ENCODE assay signal across 13 mouse cellular contexts in genomic region chr4:141572668-141573358, GRCm38 (mm10). TPM values are rescaled to one million over a fixed set of nuclear protein-coding genes. Genes with fewer than 3 reads are reported as not detected.
A peak's percentile ranks its signal among the peaks of the same experiment; 100 is the strongest.
DNase-seq lines count a peak whose midpoint lies in the region; ATAC-seq lines count a peak whose summit lies in the region.
"Had no signal": no experiment of that assay in that cellular context is flagged by ENCODE, and none has a peak within 500 bp of the region (broad histone marks: within the 10 kb centered on the region; RNA-seq: fewer than 3 reads in every experiment).

No protein-coding gene starts in this region.

- H3K9ac ChIP-seq in embryonic facial prominence, embryonic 15.5 days = no peak overlapping the region
- H3K9ac ChIP-seq: forebrain, embryonic 15.5 days; hindbrain, embryonic 14.5 days had no signal

- intact Hi-C loops in heart, postnatal 25 days (cut with DNase I) = loop anchor here (10.0 kb wide), 1 partner anchor 298 kb away; no protein-coding TSS in a partner anchor

- H3K9me3 ChIP-seq in embryonic facial prominence, embryonic 15.5 days (replicated peaks) = no peaks in the 10 kb centered on the region
- H3K9me3 ChIP-seq: forebrain, embryonic 15.5 days had no signal

- H3K27ac ChIP-seq in embryonic facial prominence, embryonic 15.5 days (replicated peaks) = 0 out of 2 replicates have a peak overlapping the region, but pooled peaks have one; percentile 41
- H3K27ac ChIP-seq: forebrain, embryonic 15.5 days; hindbrain, embryonic 14.5 days had no signal

- no peak overlapping the region for H3K4me3 ChIP-seq in embryonic facial prominence, embryonic 15.5 days (replicated peaks)
- H3K4me3 ChIP-seq: forebrain, embryonic 15.5 days had no signal

- no peak overlapping the region for H3K4me2 ChIP-seq in embryonic facial prominence, embryonic 15.5 days (replicated peaks)
- H3K4me2 ChIP-seq: forebrain, embryonic 15.5 days; hindbrain, embryonic 14.5 days had no signal

- 72% methylated on average over 7 of the region's 7 CpGs for WGBS in embryonic facial prominence, embryonic 15.5 days

- ATAC-seq in embryonic facial prominence, embryonic 15.5 days (ENCODE audit: insufficient number of reproducible peaks, low FRiP score, low TSS enrichment, low read depth) = no peak
- ATAC-seq: forebrain, embryonic 15.5 days had no signal

- H3K27me3 ChIP-seq in embryonic facial prominence, embryonic 15.5 days = no peaks in the 10 kb centered on the region
- H3K27me3 ChIP-seq: forebrain, embryonic 15.5 days had no signal

- peak; percentile 93 for DNase-seq in heart, adult 11 months
- DNase-seq in heart, postnatal 25 days (ENCODE audit: low spot score) = no peak
- peak; percentile 54 for DNase-seq in 3134 (ENCODE audit: extremely low read depth, insufficient read length, low spot score)
- DNase-seq in lung, postnatal 10 days = peak; percentile 37
- DNase-seq in thymus, postnatal 14 days = no peak
- no peak for DNase-seq in cerebellum, adult 8-10 months
- no peak for DNase-seq in testis, postnatal 14 days (ENCODE audit: low spot score)
- DNase-seq: cerebellum, postnatal 10 days; right cerebral cortex, adult 18-20 months had no signal

- H3K36me3 ChIP-seq in embryonic facial prominence, embryonic 15.5 days = peaks cover 12% of the 10 kb centered on the region
- H3K36me3 ChIP-seq: forebrain, embryonic 15.5 days had no signal

- peaks cover 5% of the 10 kb centered on the region for H3K4me1 ChIP-seq in embryonic facial prominence, embryonic 15.5 days

RNA-seq across cellular contexts. Expression of gene Fblim1, which starts 33.1 kb away (rescaled TPM):
- 100 to 1,000 TPM; 298 to 316 TPM for total RNA-seq in heart, postnatal 25 days (2021)
- 30.8 and 32.3 TPM in 2 replicates for polyA plus RNA-seq in embryonic facial prominence, embryonic 15.5 days (2015; fragmentation: Nextera tagmentation; extraction: Ambion mirVana)
- total RNA-seq: monocyte, adult 5-6 weeks had no signal

RNA-seq across cellular contexts. Expression of gene Spen, which starts 34.4 kb away (rescaled TPM):
- total RNA-seq in heart, postnatal 25 days (2021) = 10 to 100 TPM; 27.3 to 29.7 TPM
- polyA plus RNA-seq in embryonic facial prominence, embryonic 15.5 days (2015; fragmentation: Nextera tagmentation; extraction: Ambion mirVana) = 10.8 and 10.9 TPM in 2 replicates

RNA-seq across cellular contexts. Expression of gene Tmem82, which starts 45.6 kb away (rescaled TPM):
- total RNA-seq in heart, postnatal 25 days (2021) = 10 to 100 TPM; 21.2 to 28.9 TPM
- 0.48 and 0.62 TPM in 2 replicates for polyA plus RNA-seq in embryonic facial prominence, embryonic 15.5 days (2015; fragmentation: Nextera tagmentation; extraction: Ambion mirVana)
- total RNA-seq: monocyte, adult 5-6 weeks had no signal
- polyA plus RNA-seq: hindbrain, embryonic 14.5 days had no signal

RNA-seq across cellular contexts. Expression of gene Slc25a34, which starts 50.8 kb away (rescaled TPM):
- total RNA-seq in heart, postnatal 25 days (2021) = 100 to 1,000 TPM; 105 to 117 TPM
- polyA plus RNA-seq in embryonic facial prominence, embryonic 15.5 days (2015; fragmentation: Nextera tagmentation; extraction: Ambion mirVana) = 0.05 TPM in 1 of 2 replicates, not detected in the other
- total RNA-seq: monocyte, adult 5-6 weeks had no signal
- polyA plus RNA-seq: hindbrain, embryonic 14.5 days had no signal

Comparison
In these comparisons a context has a peak if more than half of its experiments do, and no peak if none do; other contexts are left out.
1. DNase-seq: peak in heart, adult 11 months (single experiment), 3134 (single experiment) and lung, postnatal 10 days (single experiment); none in heart, postnatal 25 days (single experiment), thymus, postnatal 14 days (single experiment), cerebellum, adult 8-10 months (single experiment) and testis, postnatal 14 days (single experiment).